Mouse (Mus musculus) erythroid progenitor cell, adult 5-6 weeks (primary cell): ENCODE measurements at regions not wholly inside any gene's neighbourhood (a gene's known extent, or its start where the extent isn't known, plus 50 kb on each side); places are given as distances from the start of the nearest gene placed in this dataset.
"Not testable (repeated sequence)": the region's sequence is repeated elsewhere in the genome, so short reads cannot be mapped to it uniquely, and the experiment has no call there.

Source experiments
- ATAC-seq: replicated peaks from 2 replicates; pipeline ENCODE4 v1.8.0; 2016; ENCODE audit warnings: moderate number of reproducible peaks, mild to moderate bottlenecking, moderate TSS enrichment, inconsistent platforms; ENCODE audit not compliant: poor library complexity, low FRiP score, severe bottlenecking

- not testable (repeated sequence) for ATAC-seq
Measured at GRCm38 (mm10) chr12:115861759-115862158, 185.8 kb upstream of the Zfp386 start.

- not testable (repeated sequence) for ATAC-seq
Measured at GRCm38 (mm10) chr12:115865059-115865756, 182.3 kb upstream of the Zfp386 start.

- not testable (repeated sequence) for ATAC-seq
Measured at GRCm38 (mm10) chr12:115868631-115869030, 178.9 kb upstream of the Zfp386 start.

GRCm38 (mm10) chr12:115872451-115872850 is 175.1 kb upstream of the Zfp386 start:
- not testable (repeated sequence) for ATAC-seq

GRCm38 (mm10) chr12:115873976-115874375 is 173.5 kb upstream of the Zfp386 start:
- not testable (repeated sequence) for ATAC-seq

GRCm38 (mm10) chr12:115883719-115884118 is 163.8 kb upstream of the Zfp386 start:
- no peak for ATAC-seq

- ATAC-seq: no peak
Measured at GRCm38 (mm10) chr12:115887976-115888375, 159.5 kb upstream of the Zfp386 start.

GRCm38 (mm10) chr12:115892656-115893055 is 154.9 kb upstream of the Zfp386 start:
- peak; percentile 54 for ATAC-seq

GRCm38 (mm10) chr12:115912226-115912625 is 135.3 kb upstream of the Zfp386 start:
- not testable (repeated sequence) for ATAC-seq

GRCm38 (mm10) chr12:115915420-115915819 is 132.1 kb upstream of the Zfp386 start:
- not testable (repeated sequence) for ATAC-seq

- not testable (repeated sequence) for ATAC-seq
Measured at GRCm38 (mm10) chr12:115920119-115920518, 127.4 kb upstream of the Zfp386 start.

GRCm38 (mm10) chr12:115923999-115924398 is 123.5 kb upstream of the Zfp386 start:
- not testable (repeated sequence) for ATAC-seq

GRCm38 (mm10) chr12:115925542-115925941 is 122.0 kb upstream of the Zfp386 start:
- not testable (repeated sequence) for ATAC-seq

GRCm38 (mm10) chr12:115952325-115952724 is 95.2 kb upstream of the Zfp386 start:
- not testable (repeated sequence) for ATAC-seq

- ATAC-seq: not testable (repeated sequence)
Measured at GRCm38 (mm10) chr12:115955477-115956177, 91.9 kb upstream of the Zfp386 start.

GRCm38 (mm10) chr12:115963701-115964100 is 83.8 kb upstream of the Zfp386 start:
- ATAC-seq: not testable (repeated sequence)

GRCm38 (mm10) chr12:115967522-115967921 is 80.0 kb upstream of the Zfp386 start:
- ATAC-seq: not testable (repeated sequence)
